Mouse (Mus musculus): ENCODE results near the gene Dpf3.

DNA sequence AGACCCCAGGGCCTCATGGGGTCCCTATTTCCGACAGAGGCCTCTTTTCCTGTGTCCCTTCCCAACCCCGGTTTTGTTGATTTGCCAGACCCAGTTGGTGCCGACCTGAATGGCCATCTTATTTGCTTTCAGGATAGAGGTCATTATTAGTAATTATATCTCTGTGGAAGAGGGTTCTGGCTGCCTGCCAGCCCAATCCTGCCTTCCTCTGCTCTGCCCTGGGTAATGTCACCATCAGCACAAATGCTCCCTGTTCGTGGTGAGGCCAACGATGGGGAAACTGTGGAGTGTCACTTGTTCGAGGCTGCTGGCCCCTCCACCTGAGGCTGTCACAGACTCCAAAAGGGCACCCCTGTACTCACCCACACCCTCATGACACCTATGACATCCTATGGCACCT is 278.1 kb downstream of the Dpf3 start:
- TF ChIP-seq POLR2A (IDR thresholded peaks at IDR 0.05; ENCODE audit: extremely low read depth, insufficient read depth, low read length), result no peak
- TF ChIP-seq CTCF (IDR thresholded peaks at IDR 0.05; ENCODE audit: extremely low read depth, insufficient read depth, low read length), result no peak
